Mouse (Mus musculus): ENCODE measurements around the gene Tmem184b. TPM values are rescaled to one million over a fixed set of nuclear protein-coding genes. Genes with fewer than 3 reads are reported as not detected.
A peak's percentile ranks its signal among the peaks of the same experiment; 100 is the strongest.

Gene Tmem184b
- polyA plus RNA-seq, 1 experiment from 2014 or later: 33.8 TPM

GRCm38 (mm10) chr15:79411363-79412065 is 8.1 kb upstream of the Tmem184b start:
- H3K4me3 ChIP-seq (ENCODE audit: low read depth, low read length): no peak overlapping the region
- H3K9me3 ChIP-seq (ENCODE audit: control insufficient read depth, low read length): no peaks in the 10 kb centered on the region
- H3K36me3 ChIP-seq (ENCODE audit: control insufficient read depth, insufficient read depth, low read length): peaks cover 2% of the 10 kb centered on the region; the same call in 1 of the 2 replicates
- no peaks in the 10 kb centered on the region for H3K4me1 ChIP-seq (ENCODE audit: control insufficient read depth, insufficient read depth, low read length)
- 72% methylated on average over 10 of the region's 10 CpGs for WGBS
- H3K9ac ChIP-seq (ENCODE audit: low read length): no peak overlapping the region
- ATAC-seq (ENCODE audit: low FRiP score) (no peak), DNase-seq (ENCODE audit: low spot score, missing footprints) (no peak)
- no peak overlapping the region for H3K4me2 ChIP-seq
- H3K27ac ChIP-seq (ENCODE audit: low read depth, low read length): no peak overlapping the region
- H3K27me3 ChIP-seq (ENCODE audit: control insufficient read depth, insufficient read depth, low read length): no peaks in the 10 kb centered on the region

- H3K9me3 ChIP-seq (ENCODE audit: control insufficient read depth, low read length): no peaks in the 10 kb centered on the region
- ATAC-seq (ENCODE audit: low FRiP score) (no peak), DNase-seq (ENCODE audit: low spot score, missing footprints) (no peak)
- no peak overlapping the region for H3K4me3 ChIP-seq (ENCODE audit: low read depth, low read length)
- no peaks in the 10 kb centered on the region for H3K4me1 ChIP-seq (ENCODE audit: control insufficient read depth, insufficient read depth, low read length)
- H3K4me2 ChIP-seq: no peak overlapping the region
- H3K27ac ChIP-seq (ENCODE audit: low read depth, low read length): no peak overlapping the region
- H3K27me3 ChIP-seq (ENCODE audit: control insufficient read depth, insufficient read depth, low read length): peaks cover 3% of the 10 kb centered on the region; the same call in 1 of the 2 replicates
- no peak overlapping the region for H3K9ac ChIP-seq (ENCODE audit: low read length)
- no peaks in the 10 kb centered on the region for H3K36me3 ChIP-seq (ENCODE audit: control insufficient read depth, insufficient read depth, low read length)
- WGBS: 94% methylated on average over 4 of the region's 4 CpGs
These were observed 5.8 kb upstream of the Tmem184b start for GRCm38 (mm10) chr15:79409077-79409573.

- H3K27ac ChIP-seq (ENCODE audit: low read depth, low read length): no peak overlapping the region
- peaks cover 11% of the 10 kb centered on the region for H3K4me1 ChIP-seq (ENCODE audit: control insufficient read depth, insufficient read depth, low read length)
- H3K27me3 ChIP-seq (ENCODE audit: control insufficient read depth, insufficient read depth, low read length): peaks cover 3% of the 10 kb centered on the region; the same call in 1 of the 2 replicates
- H3K4me3 ChIP-seq (ENCODE audit: low read depth, low read length): no peak overlapping the region
- WGBS: 80% methylated on average over 4 of the region's 4 CpGs
- no peak overlapping the region for H3K4me2 ChIP-seq
- ATAC-seq (ENCODE audit: low FRiP score) (no peak), DNase-seq (ENCODE audit: low spot score, missing footprints) (no peak)
- H3K9me3 ChIP-seq (ENCODE audit: control insufficient read depth, low read length): no peaks in the 10 kb centered on the region
- no peak overlapping the region for H3K9ac ChIP-seq (ENCODE audit: low read length)
- H3K36me3 ChIP-seq (ENCODE audit: control insufficient read depth, insufficient read depth, low read length): no peaks in the 10 kb centered on the region
These were observed 3.2 kb upstream of the Tmem184b start for GRCm38 (mm10) chr15:79406564-79406963.

- peak overlapping the region; percentile 5; the same call in 1 of the 2 replicates for H3K9ac ChIP-seq (ENCODE audit: low read length)
- ATAC-seq (ENCODE audit: low FRiP score) (no peak), DNase-seq (ENCODE audit: low spot score, missing footprints) (no peak)
- peaks cover 3% of the 10 kb centered on the region; the same call in 1 of the 2 replicates for H3K27me3 ChIP-seq (ENCODE audit: control insufficient read depth, insufficient read depth, low read length)
- H3K27ac ChIP-seq (ENCODE audit: low read depth, low read length): no peak overlapping the region
- no peaks in the 10 kb centered on the region for H3K9me3 ChIP-seq (ENCODE audit: control insufficient read depth, low read length)
- no peak overlapping the region for H3K4me2 ChIP-seq
- no peak overlapping the region for H3K4me3 ChIP-seq (ENCODE audit: low read depth, low read length)
- 82% methylated on average over 1 of the region's 1 CpGs for WGBS
- H3K4me1 ChIP-seq (ENCODE audit: control insufficient read depth, insufficient read depth, low read length): peaks cover 18% of the 10 kb centered on the region
- H3K36me3 ChIP-seq (ENCODE audit: control insufficient read depth, insufficient read depth, low read length): no peaks in the 10 kb centered on the region
These were observed 908 bp upstream of the Tmem184b start for GRCm38 (mm10) chr15:79404277-79404676.

DNA sequence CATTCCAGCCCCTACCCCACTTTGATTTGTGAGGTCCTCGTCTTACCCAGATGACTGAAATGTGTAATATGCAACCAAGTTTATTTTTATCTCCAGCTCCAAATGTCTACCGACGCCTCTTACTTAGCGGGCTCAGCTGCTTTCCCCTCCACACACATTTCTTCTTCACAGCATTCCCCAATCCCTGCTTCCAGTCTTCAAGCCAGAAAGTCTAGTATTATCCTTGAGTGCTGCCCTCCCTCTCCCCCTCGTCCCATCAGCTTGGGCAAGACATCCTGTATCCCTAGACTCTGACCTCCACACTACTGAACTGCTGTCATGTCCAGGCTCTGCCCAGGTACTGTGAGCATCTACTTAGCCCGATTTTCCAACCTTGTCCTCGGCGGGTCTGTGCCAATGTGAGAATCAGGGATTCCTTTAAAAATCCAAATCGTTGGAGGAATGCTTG is 418 bp upstream of the Tmem184b start:
- no peak overlapping the region for H3K27ac ChIP-seq (ENCODE audit: low read depth, low read length)
- H3K9me3 ChIP-seq (ENCODE audit: control insufficient read depth, low read length): no peaks in the 10 kb centered on the region
- peak overlapping the region; percentile 92 for H3K9ac ChIP-seq (ENCODE audit: low read length)
- H3K36me3 ChIP-seq (ENCODE audit: control insufficient read depth, insufficient read depth, low read length): no peaks in the 10 kb centered on the region
- ATAC-seq (ENCODE audit: low FRiP score) (no peak), DNase-seq (ENCODE audit: low spot score, missing footprints) (no peak)
- peaks cover 18% of the 10 kb centered on the region for H3K4me1 ChIP-seq (ENCODE audit: control insufficient read depth, insufficient read depth, low read length)
- WGBS: 23% methylated on average over 9 of the region's 9 CpGs
- peak overlapping the region; percentile 90 for H3K4me2 ChIP-seq
- H3K4me3 ChIP-seq (ENCODE audit: low read depth, low read length): peak overlapping the region; percentile 94
- H3K27me3 ChIP-seq (ENCODE audit: control insufficient read depth, insufficient read depth, low read length): peaks cover 3% of the 10 kb centered on the region; the same call in 1 of the 2 replicates

- no peak for DNase-seq (ENCODE audit: low spot score, missing footprints)
- WGBS: 28% methylated on average over 5 of the region's 5 CpGs
- no peak overlapping the region; the same call in 1 of the 2 replicates for H3K27ac ChIP-seq (ENCODE audit: low read depth, low read length)
These were observed 1.2 kb downstream of the Tmem184b start for GRCm38 (mm10) chr15:79402176-79402575.

DNA sequence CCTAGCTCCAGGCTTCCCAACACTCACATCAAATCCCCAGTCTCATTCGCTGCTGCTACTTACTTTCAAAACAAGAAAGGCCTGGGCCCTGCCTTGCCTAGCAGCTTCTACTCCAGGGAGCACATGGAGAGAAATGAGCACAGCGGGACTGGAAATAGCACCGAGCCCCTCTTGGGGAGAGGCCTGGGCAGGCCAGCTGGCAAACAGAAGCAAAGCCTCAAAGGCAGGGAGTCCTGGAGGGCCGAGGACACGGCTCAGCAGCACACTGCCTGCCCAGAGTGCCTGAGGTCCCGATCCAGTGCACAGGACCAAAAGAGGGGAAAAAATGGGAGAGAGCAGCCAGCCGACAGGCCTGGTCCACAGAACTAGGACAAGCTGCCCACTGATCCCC is 2.4 kb downstream of the Tmem184b start:
- Histone ChIP-seq H3K4me2 (peak overlapping the region; percentile 7; the same call in 1 of the 2 replicates), H3K4me3 (ENCODE audit: low read depth, low read length) (no peak overlapping the region), H3K36me3 (ENCODE audit: control insufficient read depth, insufficient read depth, low read length) (no peaks in the 10 kb centered on the region), H3K4me1 (ENCODE audit: control insufficient read depth, insufficient read depth, low read length) (peaks cover 18% of the 10 kb centered on the region), H3K27me3 (ENCODE audit: control insufficient read depth, insufficient read depth, low read length) (peaks cover 3% of the 10 kb centered on the region; the same call in 1 of the 2 replicates), H3K9ac (ENCODE audit: low read length) (peak overlapping the region; percentile 16), H3K9me3 (ENCODE audit: control insufficient read depth, low read length) (no peaks in the 10 kb centered on the region), H3K27ac (ENCODE audit: low read depth, low read length) (no peak overlapping the region)
- DNase-seq (ENCODE audit: low spot score, missing footprints) (no peak), ATAC-seq (ENCODE audit: low FRiP score) (no peak)
- WGBS: 52% methylated on average over 7 of the region's 7 CpGs

More at GRCm38 (mm10) chr15:79402176-79402575, 1.2 kb downstream of the Tmem184b start:
- H3K36me3 ChIP-seq (ENCODE audit: control insufficient read depth, insufficient read depth, low read length): no peaks in the 10 kb centered on the region
- H3K27me3 ChIP-seq (ENCODE audit: control insufficient read depth, insufficient read depth, low read length): peaks cover 3% of the 10 kb centered on the region; the same call in 1 of the 2 replicates
- H3K4me3 ChIP-seq (ENCODE audit: low read depth, low read length): peak overlapping the region; percentile 94
- peaks cover 18% of the 10 kb centered on the region for H3K4me1 ChIP-seq (ENCODE audit: control insufficient read depth, insufficient read depth, low read length)
- H3K9me3 ChIP-seq (ENCODE audit: control insufficient read depth, low read length): no peaks in the 10 kb centered on the region
- H3K9ac ChIP-seq (ENCODE audit: low read length): peak overlapping the region; percentile 92
- 0 out of 2 replicates have a peak, but pooled peaks have one; percentile 12 for ATAC-seq (ENCODE audit: low FRiP score)
- H3K4me2 ChIP-seq: peak overlapping the region; percentile 90

DNA sequence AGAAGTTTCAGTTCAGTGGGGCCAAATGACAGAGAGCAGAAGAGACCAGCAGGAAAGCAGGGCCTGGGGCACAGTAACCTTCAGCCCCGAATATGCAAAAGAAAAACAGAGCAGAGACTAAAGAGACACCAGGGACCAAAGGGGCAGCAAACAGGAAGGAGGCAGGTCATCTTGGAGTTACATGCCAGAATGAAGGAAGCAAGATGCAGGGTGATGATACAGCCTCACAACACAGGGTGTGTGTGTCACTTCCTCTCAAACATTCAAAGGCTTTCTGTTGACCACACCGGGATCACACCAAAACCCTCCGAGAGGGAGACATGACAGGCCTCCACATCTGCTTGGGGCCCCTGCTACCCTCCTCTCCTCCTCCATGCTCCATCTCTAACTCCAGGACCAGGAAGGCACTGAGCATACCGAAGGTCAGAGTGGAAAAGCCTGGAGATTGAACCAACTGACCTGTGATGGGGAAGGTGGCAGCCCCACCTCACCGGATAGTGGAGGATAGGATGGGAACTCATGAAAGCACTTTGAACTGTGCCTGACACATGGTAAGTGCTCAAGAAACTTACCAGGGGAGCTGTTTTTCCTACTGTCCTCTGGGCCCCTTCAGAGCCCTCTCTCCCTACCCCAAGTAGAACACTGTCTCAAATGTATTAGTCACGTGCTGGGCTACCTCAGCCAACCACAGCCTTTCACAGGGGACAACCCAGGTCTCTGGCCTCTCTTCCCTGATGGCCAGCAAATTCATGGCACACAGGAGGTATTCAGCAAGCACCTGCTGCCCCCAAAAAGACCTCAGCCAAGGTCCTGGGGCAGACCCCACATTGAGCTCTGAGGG is 3.0 kb downstream of the Tmem184b start:
- Histone ChIP-seq H3K4me2 (no peak overlapping the region), H3K9ac (ENCODE audit: low read length) (no peak overlapping the region), H3K36me3 (ENCODE audit: control insufficient read depth, insufficient read depth, low read length) (no peaks in the 10 kb centered on the region), H3K27ac (ENCODE audit: low read depth, low read length) (no peak overlapping the region), H3K4me1 (ENCODE audit: control insufficient read depth, insufficient read depth, low read length) (peaks cover 18% of the 10 kb centered on the region), H3K9me3 (ENCODE audit: control insufficient read depth, low read length) (no peaks in the 10 kb centered on the region), H3K27me3 (ENCODE audit: control insufficient read depth, insufficient read depth, low read length) (peaks cover 3% of the 10 kb centered on the region; the same call in 1 of the 2 replicates), H3K4me3 (ENCODE audit: low read depth, low read length) (no peak overlapping the region)
- no peak for ATAC-seq (ENCODE audit: low FRiP score)
- 76% methylated on average over 6 of the region's 6 CpGs for WGBS
- no peak for DNase-seq (ENCODE audit: low spot score, missing footprints)
